Mouse (Mus musculus) spleen, adult 12 weeks (tissue): Measurements from ENCODE around the gene Hmbs.
A peak's percentile ranks its signal among the peaks of the same experiment; 100 is the strongest.
"Not testable (repeated sequence)": the region's sequence is repeated elsewhere in the genome, so short reads cannot be mapped to it uniquely, and the experiment has no call there.

Source experiments
- DNase-seq: peaks from one replicate; pipeline ENCODE4 v3.0.0; 2022; ENCODE audit warnings: low spot score

Gene Hmbs

DNA sequence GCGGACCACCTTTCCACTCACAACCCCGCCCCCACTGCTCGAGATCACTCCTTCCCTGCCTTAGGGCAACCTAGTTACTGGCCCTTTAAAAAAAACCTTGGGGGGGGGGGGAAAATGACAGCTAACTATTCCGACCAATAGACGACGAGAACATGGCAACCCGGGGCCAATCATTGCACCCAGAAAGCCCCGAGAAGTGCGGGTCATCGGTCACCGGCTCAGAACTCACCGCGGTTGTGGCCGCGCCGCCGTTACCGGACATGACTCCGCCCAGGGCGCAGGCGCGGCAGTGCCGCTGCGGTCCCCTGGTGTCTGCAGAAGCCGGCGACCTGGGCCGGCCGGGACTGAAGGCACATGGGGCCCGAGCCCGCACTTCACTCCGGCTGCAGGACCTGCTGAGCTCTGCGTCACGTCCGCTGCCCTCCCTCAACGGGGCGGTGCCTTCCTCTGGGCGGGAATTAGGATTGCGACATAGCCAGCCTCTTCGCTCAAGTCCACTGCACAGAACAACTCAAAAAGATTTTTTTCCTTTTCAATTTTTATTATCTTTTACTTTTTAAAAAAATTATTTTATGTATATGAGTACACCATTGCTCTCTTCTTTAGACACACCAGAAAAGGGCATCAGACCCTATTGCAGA lies at the start of gene Hmbs:
TSS of gene Hmbs (minus strand) at position 448 of the 641 bp plus-strand sequence.
- DNase-seq = peak; percentile 93

GRCm38 (mm10) chr9:44391466-44391865 lies 47.4 kb upstream of the Hmbs start:
- DNase-seq = peak; percentile 63

- DNase-seq = no peak
These were observed 45.2 kb upstream of the Hmbs start for GRCm38 (mm10) chr9:44389273-44389672.

DNA sequence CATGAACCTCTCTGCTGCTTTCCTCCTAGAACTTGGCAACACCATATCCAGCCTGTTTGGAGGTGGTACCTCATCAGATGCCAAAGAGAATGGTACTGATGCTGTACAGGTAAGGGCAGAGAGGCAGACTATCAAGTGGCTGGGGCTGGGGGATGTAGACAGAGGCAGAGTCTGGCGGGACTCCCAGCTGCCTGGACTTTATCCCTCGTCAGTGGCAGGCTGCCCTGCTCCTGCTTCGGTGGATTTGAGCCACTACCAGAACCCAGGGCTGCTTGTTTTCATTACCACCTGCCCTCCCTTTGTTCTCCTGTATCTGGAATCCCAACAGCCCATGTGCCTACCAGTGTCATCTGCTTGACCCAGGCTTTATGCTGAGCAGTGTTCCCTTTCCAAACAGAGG lies 43.2 kb upstream of the Hmbs start:
- no peak for DNase-seq

- no peak for DNase-seq
These were observed 40.6 kb upstream of the Hmbs start for GRCm38 (mm10) chr9:44384596-44384995.

GRCm38 (mm10) chr9:44379862-44380261 lies 35.8 kb upstream of the Hmbs start:
- DNase-seq = no peak

DNA sequence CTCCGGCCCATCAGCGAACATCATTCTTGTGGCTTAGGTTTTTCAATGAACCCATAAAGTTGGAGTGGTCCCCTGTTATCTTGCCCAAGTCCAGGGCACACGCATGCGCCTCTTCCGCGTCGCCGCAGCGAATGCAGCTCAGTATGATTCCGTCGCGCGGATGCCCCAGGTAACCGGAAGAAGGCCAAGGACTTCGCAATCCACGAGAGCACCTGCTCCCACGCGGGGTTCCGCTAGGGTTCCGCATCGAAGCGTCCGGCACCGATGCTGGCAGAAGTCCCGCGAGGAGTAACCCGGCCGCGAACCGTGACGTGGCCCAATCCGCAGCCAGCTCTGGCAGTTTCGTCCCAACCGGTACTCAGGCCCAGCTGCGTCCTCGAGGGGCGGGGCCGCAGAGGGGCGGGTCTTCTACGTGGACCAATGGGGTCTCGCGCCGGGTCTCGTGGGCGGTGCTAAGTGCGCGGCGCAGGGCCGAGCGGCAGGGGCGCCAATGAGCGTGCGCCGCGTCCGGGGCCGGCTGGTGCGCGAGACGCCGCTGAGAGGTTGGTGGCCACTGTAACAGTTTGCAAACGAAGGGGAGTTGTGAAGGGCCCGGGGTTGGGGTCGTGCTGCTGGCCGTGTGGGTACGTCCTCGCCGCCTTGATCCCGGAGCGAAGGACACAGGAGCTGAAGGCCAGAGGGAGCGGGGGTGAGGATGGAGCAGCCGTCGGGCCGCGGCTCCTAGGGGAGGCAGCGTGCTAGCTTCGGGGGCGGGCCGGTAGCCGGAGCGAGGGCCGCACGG lies 35.2 kb upstream of the Hmbs start, which contains the start of gene Hyou1:
TSS of gene Hyou1 (plus strand) at position 437 of the 781 bp plus-strand sequence.
- DNase-seq = peak; percentile 100

DNA sequence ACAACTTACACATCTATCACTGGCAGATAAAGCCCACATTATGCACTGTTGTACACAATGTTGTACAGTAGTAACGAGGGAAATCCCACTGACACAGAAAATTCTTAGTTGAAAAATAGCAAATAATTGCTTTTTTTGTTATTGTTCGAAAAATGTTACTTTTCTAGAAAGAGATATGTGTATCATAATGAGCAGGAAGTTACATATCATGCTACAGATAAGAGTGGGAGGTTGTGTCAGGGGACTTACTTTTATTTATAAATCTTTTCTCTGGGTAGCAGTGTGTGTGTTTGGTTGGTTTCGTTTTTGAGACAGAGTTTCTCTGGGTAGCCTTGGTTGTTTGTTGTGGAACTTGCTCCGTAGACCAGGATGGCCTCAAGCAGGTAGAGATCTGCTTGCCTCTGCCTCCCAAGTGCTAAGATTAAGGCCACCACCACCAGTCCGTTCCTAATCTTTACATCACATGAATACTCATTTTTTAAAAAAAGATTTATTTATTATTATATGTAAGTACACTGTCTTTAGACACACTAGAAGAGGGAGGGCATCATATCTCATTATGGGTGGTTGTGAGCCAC lies 34.2 kb upstream of the Hmbs start:
- no peak for DNase-seq

DNA sequence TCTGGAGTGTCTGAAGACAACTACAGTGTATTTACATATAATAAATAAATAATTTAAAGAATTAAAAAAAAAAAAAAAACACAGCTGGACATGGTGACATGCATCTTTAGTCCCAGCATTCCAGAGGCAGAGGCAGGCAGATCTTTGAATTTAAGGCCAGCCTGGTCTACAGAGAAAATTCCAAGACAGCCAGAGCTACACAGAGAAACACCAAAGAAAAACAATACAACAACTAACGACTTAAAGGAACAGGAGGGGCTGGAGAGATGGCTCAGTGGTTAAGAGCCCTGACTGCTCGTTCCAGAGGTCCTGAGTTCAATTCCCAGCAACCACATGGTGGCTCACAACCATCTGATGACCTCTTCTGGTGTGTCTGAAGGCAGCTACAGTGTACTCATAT lies 33.3 kb upstream of the Hmbs start:
- DNase-seq = not testable (repeated sequence)

DNA sequence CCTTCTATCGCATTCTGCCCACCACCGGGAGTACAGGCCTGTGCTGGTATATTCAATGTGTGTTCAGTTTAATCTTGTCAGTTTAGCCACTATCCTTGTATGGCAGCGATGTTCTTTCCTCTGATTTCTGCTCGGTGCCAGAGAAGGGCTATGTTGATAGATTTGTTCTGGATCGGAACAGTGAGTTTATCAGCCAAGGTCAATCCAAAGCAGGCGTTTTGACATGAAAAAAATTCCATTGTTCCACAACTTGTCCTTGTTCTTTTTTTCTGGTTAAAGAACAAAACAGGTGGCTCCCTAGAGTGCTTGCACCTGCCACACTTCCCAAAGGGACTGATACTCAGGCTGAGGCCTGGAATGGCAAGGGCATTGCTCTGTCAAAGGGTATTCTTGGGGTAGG lies 32.1 kb upstream of the Hmbs start:
- no peak for DNase-seq

DNA sequence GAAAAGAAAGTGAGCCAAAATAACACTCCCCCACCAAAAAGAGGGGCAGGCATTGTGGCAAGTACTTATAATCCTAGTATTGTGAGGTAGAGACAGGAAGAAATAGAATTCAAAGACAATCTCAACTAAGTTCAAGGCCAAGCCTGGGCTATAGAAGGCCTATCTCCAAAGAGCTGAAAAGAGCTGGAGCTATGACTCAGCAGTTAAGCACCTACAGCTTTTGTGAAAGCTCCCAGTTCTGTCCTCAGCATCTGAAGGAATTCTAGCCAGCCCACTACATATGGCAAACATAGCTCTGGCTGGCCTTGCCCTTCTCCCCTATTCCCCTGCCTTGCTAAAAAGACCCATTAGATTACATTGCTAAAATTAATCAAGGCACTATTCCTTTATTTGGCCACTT lies 29.4 kb upstream of the Hmbs start:
- no peak for DNase-seq

- no peak for DNase-seq
These were observed 20.5 kb upstream of the Hmbs start for GRCm38 (mm10) chr9:44364480-44364879.

GRCm38 (mm10) chr9:44361931-44362330 lies 17.9 kb upstream of the Hmbs start:
- not testable (repeated sequence) for DNase-seq

DNA sequence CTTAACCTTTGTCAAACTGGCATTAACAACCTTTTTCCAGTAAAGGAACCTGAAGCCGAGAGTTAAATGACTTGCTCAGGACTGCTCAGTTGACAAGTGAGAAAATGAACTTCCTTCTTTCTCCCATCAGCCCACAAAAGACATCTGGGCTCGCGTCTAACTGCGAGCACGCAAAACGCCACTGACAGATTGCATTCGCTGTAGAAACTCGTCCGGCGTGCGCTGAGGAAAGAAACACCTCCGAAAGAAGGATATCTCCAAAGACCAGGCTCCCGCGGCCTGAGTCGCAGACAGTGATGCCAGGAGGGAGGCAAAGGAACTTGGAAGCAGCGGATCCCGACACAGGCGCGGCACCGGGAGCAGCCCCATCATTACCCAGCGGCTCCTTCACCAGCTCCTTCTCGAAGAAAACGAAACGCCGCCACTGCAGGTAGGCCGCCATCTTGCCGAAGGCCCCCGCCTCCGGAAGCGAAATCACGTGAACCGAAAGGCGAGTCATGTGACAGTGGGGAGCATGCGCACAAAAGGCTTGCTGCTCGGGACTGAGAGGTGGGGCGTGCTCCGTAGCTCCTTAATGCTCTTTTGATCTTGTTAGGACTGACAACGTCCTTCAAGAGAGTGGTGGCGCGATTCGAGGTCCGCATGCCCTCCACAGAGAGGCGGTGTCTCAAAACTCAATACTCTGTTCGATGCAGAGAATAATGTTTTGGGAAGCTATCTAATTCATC lies 17.3 kb upstream of the Hmbs start, which contains the start of gene Vps11:
TSS of gene Vps11 (minus strand) at position 481 of the 728 bp plus-strand sequence.
- DNase-seq = peak; percentile 90

DNA sequence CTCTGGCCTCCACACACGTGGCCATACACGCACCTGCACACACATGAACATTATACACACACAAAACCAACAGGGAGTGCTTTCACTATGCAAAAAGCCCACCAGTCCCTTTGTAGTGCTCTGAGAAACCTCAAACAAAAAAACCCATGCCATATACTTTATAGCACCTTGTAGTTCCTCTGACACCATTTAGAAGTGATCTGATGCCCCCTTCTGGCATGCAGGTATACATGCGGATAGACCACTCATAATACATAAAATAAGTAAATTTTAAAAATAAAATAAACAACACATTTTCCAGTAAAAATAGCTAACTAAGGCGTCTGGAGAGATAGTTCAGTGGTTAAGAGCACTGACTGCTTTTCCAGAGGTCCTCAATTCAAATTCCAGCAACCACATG lies 13.2 kb upstream of the Hmbs start:
- DNase-seq = no peak

DNA sequence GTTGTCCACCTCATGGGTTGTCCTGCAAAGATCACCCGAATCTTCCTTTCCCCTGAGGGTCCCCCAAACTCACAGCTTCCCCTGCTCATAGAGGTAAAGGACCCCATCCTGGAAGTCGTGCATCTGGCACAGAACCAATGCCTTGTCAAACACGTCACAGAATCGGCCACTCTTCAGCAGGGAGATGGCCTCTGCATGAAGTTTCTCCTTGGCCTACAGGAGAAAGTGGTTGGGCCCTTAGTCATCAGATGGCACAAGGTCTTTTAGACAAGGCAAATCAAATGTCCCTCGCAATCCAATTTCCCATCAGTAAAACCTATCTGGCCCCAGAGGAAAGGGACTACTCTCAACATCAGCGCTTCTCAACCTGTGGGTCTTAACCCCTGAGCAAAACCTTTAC lies 9.1 kb upstream of the Hmbs start:
- DNase-seq = no peak

GRCm38 (mm10) chr9:44352337-44352736 lies 8.3 kb upstream of the Hmbs start:
- DNase-seq = no peak

DNA sequence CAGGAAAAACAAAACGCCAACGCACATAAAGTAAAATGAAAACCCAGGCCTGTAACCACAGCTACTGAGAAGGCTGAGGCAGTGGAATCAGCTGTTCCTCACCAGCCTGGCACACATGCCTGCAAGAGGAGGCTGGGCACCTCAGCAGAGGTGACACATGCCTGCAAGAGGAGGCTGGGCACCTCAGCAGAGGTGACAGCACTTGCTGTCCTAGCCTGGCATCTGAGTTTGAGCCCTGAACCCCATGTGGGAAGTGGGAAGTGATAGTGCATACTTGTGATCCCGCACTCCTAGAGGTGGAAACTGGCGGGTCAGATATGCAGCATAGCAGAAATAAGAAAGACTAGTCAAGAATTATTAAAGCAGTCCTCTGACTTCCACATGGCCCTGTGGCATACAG lies 7.4 kb upstream of the Hmbs start:
- no peak for DNase-seq

- DNase-seq = no peak
These were observed 4.5 kb upstream of the Hmbs start for GRCm38 (mm10) chr9:44348546-44348945.

DNA sequence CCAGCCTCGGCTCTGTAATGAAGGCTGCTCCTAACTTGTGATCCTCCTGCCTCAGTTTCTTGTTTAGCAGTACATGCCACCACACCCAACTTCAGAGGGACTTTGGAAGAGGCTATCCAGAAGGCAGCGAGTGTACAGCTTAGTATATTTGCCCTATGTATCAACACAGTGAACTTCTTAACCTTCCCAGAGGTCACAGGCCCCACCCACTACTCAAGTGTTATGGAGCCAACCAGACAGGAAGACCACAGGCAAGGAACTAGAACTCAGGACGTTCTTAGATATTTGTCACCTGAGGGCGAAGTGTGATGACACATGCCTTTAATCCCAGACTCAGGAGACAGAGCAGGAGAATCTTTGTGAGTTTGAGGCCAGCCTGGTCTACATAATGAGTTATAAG lies 3.6 kb upstream of the Hmbs start:
- DNase-seq = no peak

GRCm38 (mm10) chr9:44347166-44347565 lies 3.1 kb upstream of the Hmbs start:
- DNase-seq = no peak
